Mouse (Mus musculus) yolk sac, embryonic 10.5 days (tissue): ENCODE data around the gene Gpcpd1.

Source experiments
- DNase-seq: peaks from one replicate; pipeline ENCODE4 v3.0.0-alpha.2; 2017; ENCODE audit warnings: low spot score

The Gpcpd1 gene

DNA sequence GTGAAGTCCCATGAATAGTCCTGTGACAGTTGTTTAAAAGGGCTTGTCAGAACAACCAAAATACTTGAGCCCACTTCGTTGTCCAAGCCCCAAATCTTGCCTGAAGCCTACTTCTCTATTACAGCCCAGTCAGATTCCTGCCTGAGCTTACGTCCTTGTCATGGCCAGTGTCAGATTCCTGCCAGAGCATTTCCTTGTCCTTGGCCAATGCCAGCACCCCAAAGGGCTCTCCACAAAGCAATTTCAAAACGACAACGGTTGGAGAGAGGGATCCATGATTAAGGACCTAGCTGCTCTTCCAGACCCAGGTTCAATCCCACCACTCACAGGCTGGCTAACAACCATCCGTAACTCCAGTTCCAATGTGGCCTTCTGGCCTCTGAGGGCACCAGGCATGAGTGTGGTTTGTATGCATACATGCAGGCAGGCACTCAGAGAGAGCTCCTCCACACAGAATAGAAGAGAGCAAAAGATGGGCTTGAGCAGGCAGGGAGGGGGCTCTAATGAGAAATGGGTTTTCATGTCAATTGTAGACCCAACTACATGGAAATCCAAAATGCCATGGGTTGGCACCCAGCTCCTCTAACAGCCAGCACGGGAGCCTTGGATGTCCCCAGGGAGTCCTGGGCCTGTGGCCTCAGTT lies 70.2 kb downstream of the Gpcpd1 start:
- no peak for DNase-seq

DNA sequence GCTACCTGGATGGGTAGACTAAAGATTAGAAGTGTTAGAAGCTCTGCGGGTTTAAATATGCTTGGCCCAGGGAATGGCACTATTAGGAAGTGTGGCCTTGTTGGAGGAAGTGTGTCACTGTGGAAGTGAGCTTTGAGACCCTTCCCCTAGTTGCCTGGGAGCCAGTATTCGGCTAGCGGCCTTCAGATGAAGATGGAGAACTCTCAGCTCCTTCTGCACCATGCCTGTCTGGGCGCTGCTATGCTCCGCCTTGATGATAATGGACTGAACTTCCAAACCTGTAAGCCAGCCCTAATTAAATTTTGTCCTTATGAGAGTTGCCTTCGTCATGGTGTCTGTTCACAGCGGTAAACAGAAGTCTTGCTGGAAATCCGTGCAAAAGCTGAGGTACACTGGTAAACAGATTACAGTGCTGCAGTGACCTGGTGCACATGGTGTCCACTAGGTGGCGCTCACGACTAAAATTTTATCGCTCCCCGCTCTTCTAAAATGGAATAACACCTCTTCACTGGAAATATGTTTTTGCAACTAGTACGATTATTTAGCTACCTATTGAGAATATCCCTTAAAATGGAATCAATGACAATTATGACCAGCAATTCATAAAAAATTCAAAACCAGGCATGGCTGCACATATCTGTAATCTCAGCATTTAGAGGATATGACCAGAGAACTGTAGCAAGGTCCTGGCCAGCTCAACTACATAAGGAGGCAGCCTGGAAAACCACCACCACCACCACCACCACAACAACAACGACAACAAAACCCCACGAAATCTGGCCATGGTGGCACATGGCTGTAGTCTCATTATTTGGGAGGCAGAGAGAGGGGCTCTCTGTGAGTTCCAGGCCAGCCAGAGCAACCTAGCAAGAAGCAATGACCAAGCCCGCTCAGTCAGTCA lies 71.1 kb downstream of the Gpcpd1 start:
- peak; percentile 31 for DNase-seq

DNA sequence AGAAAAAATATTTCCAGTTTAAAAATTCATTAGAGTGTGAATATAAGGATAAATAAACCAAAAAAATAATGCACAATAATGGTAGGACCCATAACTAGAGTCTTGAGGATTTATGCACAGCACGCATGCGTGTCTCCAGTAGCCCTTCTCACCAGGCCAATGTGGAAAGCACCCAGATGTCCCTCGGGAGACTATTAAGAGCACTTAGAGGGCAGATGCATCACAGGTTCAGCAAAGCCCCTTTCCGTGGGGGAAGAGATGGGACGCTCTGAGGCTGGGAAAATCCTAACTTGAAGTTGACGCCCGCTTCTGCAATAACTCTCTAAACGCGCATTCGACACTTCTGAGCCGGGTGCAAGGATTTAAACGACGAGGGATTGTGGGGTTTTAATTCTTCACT lies 71.9 kb downstream of the Gpcpd1 start:
- no peak for DNase-seq

DNA sequence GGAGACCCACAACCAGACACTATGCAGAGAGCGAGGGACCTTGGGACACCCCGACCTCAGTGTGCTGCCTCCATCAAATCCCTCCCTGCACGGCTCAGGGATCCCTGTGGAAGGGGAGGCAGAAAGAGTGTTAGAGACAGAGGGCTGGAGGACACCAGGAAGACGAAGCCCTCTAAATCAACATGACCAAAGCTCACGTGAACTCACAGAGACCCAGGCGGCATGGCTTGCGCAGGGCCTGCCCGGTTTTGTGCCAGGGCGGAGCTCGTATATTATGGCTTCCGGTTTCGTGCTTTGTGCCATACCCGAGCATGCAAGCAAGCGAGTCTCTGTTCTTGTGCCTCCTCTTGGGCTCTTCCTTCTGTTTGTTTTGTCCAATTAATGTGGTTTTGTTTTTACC lies 72.5 kb downstream of the Gpcpd1 start:
- DNase-seq, result no peak

DNA sequence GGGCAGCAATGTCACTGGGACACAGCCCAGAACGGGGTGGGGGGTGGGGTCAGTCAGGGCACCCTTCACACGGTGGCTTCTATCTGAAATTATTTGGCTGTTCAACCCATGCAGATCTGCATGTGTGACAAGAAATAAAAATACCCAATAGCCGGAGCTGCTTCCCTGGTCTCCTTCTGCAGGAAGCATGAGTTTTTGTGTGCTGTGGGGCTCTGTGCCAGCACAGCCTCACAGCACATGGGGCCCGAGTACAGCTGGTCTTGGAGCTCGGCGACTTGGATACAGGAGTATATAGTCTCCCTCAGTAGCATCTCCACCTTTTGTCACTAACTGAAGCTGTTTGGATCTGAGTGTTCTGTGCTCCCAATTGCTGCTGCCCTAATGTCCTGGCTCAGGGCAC lies 73.2 kb downstream of the Gpcpd1 start:
- DNase-seq, result no peak

DNA sequence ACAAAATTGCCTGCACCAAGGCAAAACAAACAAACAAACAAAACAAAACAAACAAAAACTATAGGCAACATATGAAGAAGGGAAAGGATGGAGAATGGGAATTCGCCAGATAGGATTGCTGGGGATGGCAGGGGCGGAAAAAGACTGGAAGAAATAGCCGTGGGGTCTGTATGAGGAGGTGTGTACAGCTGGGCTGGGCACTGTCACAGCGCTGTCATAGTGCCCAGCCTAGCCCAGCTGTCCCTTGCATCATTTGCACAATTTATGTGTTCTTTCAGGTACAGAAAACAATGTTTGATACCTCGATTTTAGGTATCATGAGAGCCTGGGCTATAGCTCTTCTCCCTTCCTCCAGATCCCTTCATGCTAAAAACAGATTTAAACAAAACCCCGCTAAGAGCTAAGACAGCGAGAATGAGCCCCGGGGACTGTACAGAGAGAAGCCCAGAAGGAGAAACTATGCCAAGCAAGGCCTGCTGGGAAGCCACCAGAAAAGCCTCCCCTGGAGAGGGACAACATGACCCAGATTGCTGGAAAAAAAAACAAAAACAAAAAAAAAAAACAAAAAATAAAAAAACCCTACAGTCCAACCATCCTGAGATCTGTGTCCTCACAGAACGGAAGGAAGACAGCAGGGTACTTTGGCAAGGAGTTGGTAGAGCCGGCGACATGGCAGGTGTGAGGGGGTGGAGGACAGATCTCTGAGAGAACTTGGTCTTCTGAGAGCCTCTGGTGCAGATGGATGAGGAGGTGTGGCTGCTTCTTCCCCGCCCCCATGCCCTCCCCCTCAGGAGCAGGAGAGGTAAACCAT lies 74.0 kb downstream of the Gpcpd1 start:
- DNase-seq, result no peak

DNA sequence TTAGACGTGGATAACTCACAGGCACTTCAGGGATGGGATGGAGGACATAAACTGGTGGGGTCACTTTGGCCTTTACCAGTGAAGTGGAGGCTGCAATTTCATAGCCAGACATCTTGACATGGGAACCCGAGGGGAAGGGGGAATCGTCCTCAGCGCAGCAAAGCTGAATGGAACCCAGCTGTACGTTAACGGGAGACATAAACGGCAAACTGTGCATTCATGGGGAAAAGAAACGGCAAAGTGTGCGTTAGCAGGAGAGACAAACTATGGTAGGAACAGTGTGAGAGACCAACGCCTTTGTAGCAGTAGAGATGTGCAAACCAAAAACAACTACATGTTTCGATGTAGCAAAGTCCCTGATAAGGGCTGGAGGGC lies 74.6 kb downstream of the Gpcpd1 start:
- DNase-seq, result no peak

DNA sequence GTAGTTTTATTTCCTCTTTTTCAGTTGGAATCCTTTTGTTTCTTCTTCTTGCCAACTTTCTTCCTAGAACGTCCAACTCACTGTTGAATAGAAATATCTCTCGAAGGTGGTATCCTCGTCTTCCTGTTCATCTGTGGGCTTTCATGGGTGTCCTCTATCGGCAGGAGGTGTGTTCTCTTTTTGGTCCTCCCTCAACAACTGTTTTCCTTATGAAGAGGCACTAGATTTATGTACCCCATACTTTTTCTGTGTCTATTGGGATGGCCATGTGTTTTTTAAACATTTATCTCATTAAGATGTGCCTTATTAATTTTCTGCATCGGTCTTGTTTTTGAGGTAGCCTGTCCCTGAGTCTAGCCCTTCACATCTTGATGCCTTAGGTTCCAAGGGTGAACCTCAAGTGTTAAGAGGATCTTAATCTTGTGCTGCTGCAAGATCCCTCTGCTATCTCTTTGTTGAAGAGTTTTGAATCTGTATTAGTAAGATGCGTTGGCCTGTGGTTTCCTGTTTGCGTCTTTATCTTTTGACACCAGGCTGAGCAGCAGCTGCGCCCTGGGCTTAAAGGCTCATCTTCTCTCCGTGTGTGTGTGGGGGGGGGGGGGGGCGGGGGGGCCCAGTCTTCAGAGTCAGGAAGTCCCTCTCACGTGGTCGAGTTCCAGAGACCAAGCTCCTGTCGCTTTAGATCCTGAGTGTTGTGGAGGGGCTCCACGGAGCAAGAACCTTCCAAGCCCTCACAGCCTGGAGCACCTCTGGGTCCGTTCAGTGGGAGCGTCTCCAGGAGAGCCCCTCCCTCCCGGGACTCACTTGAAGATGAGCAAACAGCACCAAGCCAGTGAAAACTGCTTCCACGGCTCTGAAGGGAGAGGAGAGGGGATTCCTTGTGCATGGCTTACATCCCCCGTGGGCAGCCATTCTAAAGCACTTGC lies 75.2 kb downstream of the Gpcpd1 start:
- peak; percentile 26 for DNase-seq

DNA sequence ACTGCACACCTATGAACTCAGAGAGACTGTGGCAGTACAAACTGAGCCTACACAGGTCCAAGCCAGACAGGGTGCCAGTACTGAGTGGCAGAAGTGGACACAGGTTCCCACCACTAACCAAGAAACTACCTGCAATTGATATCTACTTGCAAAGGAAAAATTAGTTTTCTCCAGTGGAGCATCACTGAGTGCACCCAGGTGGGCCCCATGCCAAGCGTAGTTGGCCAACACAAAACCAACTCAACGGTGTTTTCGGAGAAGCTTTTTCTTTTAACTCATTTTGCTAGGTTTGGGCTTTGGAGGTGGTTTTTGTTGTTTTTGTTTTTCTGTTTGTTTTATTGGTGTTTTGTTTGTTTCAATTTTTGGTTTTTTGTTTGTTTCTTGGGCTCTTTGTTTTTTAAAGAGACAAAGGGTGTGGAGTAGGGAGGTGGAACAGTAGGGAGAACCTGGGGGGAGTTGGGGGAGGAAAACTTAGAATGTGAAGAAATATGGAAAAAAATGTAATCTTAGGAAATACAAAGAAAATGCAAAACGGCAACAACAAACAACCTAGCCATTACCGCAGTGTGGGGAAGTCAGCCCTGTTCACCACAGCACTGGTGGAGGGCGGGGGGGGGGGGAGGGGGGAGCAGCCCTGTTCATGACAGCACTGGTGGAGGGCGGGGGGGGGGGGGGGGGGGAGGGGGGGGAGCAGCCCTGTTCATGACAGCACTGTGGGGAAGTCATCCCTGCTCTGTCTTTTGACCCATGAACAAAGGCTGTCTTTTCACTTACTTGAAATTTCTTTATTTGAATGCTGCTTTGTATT lies 76.3 kb downstream of the Gpcpd1 start:
- no peak for DNase-seq

DNA sequence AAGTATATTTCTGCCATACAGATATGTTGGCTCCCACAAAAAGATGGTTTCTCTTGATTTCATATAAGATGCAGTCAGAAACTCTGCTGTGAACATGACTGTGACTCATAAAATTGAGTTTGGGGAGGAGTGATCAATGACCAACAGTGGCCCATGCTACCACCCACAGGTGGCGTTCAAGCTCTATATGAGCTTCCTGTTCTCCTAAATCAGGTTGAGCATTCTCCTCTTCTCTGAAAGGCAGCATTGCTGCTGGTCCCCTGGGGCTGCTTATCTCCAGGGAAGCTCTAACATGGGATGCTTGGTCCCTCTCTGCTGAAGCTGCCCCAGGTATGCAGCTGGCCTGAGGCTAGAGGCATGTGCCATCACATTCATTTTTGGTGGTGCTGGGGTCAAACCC lies 77.8 kb downstream of the Gpcpd1 start:
- no peak for DNase-seq

DNA sequence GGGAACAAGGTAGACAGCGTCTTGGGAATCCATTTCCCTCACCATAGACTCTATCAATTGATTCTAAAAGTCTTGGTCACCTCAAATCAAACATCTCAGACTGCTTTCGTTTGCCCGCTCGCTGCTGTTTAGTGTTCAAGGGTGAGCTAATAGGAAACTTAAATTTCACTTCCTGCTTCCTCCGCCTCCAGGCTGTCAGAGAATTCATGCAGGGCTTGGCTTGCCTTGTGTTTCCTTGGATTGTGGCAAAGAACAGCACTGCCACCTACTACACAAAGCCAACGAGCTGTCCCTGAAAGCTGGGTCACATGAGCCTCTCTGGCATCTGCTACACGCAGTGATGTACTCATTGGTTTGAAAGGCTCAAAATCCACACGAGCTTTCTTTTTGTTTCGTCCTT lies 78.3 kb downstream of the Gpcpd1 start:
- no peak for DNase-seq

DNA sequence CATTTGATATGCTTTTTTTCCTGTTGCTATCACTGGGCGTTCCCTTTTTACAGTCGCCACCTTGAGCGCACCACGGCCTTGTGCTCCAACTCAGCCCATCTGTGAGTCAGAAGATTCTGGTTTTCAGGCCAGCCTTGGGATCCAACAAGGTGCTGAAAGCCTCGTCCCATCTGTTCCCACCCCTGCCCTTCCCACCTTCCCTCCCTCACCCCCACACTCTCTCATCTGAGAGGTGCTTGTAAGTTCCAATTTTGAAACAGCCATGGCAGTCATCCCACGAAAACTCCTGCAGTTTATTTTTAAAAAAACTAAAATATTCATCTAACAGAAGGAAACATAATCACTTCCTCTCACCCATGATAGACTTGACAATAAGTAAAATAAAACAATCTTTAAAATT lies 80.0 kb downstream of the Gpcpd1 start:
- DNase-seq, result no peak

DNA sequence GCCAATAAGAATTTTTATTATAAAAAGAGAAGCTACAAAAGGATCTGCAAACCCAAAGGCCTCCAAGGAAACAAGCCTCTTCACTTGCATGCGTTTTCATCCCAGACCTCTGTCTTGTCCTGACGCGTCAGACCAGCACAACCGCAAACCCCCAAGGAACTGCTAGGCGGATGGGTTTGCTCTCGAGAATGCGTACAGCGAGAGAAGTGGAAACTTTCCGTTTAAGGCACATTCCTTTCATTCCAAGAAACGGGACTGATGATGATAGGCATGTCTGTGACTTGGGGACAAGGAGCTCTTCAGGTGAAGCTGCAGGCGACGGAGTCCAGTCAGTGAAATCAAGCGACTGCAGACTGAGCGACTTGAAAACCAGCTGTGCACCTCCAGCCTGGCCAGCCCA lies 80.4 kb downstream of the Gpcpd1 start:
- no peak for DNase-seq

DNA sequence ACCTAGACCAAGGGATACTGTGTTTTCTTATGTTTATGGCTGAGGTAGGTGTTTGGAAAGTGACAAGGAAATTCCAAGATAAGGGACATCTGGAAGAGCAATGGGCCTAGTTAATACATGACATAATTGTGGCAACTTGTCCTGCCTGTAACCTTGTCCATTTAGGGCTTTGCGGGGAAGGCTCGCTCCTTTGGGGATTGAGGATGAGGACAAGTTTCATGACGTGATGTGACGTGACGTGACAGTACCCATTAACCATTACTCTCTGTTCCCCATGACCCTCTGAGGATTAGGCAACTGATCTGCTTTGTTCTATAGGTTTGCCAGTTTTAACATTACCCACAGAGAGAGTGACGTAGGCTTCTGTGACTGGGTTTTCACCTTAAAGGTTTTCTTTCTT lies 81.7 kb downstream of the Gpcpd1 start:
- DNase-seq, result no peak

DNA sequence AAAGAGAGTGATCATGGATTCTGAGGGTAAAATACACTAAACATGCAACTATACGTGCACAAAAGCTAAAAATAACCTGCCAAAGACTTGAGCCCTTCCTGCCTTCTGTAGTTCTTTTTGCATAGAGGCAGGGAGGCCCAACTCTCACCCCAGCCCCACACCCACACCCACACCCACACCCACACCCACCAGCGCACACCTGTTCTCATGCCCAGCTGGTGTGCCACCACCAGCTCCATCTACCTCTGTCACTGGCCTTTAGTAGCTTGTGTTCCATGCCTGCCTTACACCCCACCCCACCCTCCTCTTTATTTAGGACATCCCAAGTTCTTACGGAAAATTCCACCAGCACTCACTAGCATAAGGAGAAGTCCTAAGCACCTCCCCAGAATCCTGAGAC lies 89.2 kb downstream of the Gpcpd1 start:
- DNase-seq, result no peak

DNA sequence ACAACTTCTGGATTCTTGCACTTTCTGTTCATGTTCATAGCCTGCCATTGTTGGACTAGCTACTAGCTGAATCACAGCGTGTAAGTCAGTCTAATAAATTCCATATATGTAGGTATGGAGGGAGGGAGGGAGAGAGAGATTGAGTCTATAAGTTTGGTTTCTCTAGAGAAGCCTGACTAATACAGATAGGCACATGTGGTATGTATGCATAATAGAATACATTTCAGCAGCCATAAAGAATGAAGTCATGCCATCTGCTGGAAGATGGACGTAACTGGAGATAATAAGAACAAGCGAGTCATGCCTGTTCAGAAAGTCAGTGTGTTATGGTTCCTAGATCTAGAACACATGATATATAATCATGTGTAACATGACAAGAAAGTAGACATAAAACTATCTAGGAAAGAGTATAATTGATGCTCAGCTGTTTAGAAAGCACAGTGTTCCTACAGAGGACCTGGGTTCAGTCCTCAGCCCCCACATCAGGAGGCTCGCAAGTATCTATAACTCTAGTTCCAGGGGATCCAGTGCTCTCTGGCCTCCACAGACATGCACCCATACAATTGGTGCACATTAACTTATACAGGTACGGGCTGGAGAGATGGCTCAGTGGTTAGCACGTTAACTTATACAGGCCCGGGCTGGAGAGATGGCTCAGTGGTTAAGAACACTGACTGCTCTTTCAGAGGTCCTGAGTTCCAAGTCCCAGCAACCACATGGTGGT lies 90.0 kb downstream of the Gpcpd1 start:
- no peak for DNase-seq

DNA sequence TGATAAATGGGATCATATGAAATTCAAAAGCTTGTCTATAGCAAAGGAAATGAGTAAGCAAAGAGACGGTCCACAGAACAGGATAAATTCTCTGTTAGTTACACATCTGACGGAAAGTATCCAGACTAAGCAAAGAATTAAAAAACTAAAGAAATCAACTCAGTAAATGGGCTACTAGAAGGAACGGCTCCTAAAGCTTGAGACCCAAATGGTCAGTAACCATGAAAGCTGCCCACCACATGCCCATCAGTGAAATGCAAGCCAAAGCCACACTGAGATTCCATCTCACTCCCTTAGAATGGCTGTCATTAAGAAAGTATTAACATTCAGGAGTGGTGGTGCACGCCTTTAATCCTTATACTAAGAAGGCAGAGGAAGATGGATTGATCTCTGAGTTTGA lies 94.3 kb downstream of the Gpcpd1 start:
- no peak for DNase-seq

DNA sequence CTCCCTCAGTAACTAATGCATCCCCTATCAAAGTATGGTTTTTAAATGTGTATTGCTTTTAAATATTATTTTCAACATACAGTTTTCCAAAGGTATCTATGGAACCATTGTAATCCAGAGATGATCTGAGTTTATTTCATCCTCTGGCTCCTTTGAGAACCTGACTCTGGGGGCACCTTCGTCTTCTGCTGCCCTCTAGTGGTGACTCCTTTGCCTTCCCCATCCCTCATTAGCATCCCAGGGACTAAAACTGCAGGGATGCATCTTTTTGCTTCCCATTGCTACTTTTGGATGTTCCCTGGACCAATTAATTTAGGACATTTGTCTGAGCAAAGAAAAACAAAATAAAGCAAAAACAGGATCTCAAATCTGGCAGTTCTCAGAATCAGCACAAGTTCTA lies 102.1 kb downstream of the Gpcpd1 start:
- no peak for DNase-seq

DNA sequence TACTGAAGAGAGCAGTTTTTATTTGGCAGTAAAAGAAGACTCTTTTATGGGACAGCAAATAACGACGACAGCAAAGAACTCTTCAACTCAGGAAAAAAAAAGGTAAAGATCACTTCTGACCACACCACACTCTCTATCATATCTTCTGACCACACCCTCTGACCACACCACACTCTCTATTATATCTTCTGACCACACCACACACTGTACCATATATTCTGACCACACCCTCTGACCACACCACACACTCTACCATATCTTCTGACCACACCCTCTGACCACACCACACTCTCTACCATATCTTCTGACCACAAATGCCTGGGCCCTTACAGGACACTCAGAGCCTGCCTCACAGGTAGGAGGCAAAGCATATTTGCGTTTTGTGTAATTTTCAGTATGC lies 106.0 kb downstream of the Gpcpd1 start:
- DNase-seq, result no peak
